Mouse (Mus musculus): Measurements from ENCODE around the gene Tbl3. TPM values are rescaled to one million over a fixed set of nuclear protein-coding genes. Genes with fewer than 3 reads are reported as not detected.

The Tbl3 gene
- total RNA-seq (2015; ENCODE audit: low replicate concordance) (0.58 and 5.9 TPM in 2 replicates), total RNA-seq (2017; ENCODE audit: low replicate concordance) (4.3 and 11.9 TPM in 2 replicates)

DNA sequence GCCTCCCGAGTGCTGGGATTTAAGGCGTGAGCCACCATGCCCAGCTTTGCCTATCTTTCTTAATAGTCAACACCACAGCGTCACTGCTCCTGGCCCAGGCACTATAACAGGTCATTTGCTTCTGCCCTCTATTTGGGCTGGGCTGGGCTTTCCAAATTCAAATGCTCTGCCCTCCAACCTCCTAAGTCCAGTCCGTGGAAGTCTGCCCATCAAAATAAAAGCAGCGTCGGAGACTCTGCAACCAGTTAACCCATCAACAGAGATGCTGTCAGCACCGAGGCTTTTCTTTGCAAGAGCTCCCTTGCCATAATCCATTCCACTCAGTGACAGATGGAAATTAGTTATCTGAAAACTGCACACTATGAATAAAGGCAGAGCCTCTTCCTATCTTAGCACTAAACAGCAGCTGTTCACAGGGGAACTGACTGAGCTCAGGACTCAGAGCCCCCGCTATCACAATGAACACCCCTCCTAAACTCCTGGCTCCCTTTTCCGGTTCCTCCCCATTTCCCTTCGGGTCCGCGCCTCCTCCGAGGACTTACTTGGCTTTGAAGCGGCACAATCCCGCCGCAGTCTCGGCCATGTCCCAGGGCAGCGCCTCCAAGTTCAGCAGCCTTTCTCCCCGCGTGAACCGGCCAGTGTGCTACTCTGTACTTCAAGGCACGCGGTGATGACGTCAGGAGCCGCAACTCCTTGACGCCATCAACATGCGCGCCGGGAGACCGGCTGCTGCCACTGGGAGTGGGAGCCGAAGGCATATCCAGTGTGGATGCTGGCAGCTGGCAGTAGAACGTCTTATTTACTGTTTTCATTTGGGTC lies at the start of gene Tbl3:
TSS of gene Tbl3 (minus strand) at position 679 of the 819 bp plus-strand sequence.
- ATAC-seq (replicated peaks; ENCODE audit: low FRiP score, poor library complexity, severe bottlenecking), result peak; percentile 86

DNA sequence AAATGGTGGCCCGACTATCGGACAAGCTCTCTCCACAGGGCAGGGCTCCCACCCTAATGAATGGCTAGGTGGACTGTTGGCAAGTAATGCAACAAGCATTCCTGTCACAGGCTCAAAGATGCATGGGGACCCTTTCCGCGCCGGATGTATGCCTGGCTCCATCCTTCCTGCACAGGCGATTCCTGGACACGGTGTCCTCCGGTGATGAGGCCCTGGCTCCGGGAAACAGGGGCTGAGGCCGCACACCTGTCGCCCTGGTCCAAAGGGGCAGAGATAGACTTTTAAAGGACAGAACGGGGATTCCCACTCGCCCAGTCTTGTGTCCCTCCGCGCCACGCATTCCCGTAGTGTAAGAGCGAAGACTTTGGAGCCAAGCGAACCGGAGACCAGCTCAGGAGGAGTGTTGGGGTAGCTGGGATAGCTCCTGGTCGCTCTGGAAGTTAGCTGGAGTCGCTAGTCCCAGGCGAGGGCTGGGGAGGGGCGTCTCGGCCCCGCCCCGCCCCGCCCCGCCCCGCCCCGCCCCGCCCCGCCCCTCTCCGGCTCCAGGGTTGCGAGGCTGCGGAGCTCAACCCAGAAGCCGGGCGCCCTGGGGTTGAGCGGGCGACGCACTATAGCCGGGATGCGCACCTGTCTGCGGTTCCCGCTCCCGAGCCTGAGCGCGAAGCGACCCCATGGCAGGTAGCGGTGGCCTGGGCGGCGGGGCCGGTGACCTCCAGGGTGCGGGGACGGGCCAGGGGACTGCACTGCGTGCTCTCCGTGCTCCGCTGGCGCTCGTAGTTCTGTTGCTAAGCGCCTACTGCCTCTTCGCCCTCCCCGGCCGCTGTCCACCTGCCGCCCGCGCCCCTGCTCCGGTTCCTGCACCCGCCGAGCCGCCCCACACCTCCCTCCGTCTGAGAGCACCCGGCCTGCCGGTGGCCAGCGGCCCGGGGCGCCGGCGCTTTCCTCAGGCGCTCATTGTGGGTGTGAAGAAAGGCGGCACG lies 45.2 kb upstream of the Tbl3 start, which contains the start of gene Hs3st6:
TSS of gene Hs3st6 (plus strand) at position 574 of the 980 bp plus-strand sequence.
- ATAC-seq (replicated peaks; ENCODE audit: low FRiP score, poor library complexity, severe bottlenecking), result no peak

DNA sequence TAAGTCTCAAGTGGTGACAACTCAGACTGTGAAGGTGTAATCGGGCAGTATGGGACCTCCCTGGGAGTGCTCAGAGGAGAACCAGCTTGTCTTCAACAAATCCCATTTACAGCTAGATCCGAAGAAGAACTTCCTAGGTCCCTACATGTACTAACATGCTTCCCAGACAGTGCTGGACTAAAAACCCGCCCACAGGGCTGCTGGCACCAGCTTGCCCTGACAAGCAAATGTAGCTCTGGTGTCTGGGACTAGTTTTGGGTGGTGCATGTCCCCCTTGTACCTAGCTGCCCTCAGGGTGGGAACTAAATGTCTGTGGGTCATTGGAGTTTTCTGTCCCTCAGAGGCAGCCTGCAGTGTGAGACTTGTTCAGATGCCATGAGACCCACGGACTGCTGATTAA lies 44.1 kb upstream of the Tbl3 start:
- no peak for ATAC-seq (replicated peaks; ENCODE audit: low FRiP score, poor library complexity, severe bottlenecking)

DNA sequence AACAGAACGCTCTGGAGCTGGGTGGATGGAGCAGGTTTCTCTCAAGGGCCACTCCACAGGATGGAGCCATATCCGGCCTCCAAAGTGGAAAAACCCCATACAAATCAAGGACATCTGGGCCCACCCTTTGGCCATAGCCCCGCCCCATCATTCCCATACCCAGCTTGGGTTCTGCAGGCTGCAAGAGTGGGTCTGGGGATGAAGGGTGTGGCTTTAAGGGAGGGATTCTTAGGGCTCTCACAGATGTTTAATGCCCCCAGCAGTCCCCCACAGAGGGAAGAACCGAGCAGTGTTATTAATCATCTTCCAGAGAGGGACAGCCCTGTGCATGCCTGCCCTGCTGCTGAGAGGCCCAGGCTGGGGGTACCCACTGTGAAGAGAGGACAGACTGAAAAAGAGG lies 39.5 kb upstream of the Tbl3 start:
- ATAC-seq (replicated peaks; ENCODE audit: low FRiP score, poor library complexity, severe bottlenecking), result no peak

DNA sequence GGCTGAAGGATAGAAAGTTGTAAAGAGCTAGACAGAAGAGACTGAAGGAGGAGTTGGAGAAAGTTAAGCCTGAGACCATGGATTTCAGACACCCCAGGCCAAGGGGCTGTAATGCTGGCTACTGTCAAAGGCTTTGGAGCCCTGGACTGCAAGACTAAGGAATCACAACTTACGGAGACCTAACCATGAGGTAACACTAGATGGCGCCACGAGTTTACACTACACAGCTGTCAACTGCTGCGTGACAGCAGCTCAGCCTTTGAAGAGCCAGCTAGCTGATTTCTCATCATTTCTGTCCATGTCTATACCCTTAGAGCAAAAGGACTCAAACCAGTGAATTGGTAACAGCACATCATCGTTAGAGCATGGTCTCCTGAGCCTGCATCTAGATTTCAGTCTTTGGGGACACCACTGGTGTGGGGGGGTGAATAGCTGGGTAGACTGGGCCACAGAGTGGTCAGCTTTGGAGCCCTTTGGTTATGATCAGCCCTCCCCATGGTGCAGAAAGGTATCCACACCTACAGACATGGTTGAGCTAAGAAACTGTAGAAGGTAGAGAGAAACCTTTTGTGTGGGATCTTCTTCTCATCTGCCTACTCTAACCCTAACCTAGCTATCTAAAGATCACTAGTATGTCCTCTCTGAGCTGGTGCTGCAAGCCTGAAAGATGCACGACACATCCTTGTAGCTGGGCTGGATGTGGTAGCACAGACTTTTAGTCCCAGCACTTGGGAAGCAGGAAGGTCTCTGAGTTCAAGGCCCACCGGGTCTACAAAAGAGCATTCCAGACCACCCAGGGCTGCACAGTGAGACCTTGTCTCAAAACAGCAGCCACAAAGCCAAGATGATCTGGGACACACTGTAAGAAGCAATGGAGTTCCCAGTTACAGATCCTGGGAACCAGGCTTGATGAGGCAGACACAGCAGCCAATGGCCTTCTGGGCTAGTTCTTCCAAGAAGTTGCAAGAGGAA lies 38.4 kb upstream of the Tbl3 start:
- peak; percentile 87 for ATAC-seq (replicated peaks; ENCODE audit: low FRiP score, poor library complexity, severe bottlenecking)

DNA sequence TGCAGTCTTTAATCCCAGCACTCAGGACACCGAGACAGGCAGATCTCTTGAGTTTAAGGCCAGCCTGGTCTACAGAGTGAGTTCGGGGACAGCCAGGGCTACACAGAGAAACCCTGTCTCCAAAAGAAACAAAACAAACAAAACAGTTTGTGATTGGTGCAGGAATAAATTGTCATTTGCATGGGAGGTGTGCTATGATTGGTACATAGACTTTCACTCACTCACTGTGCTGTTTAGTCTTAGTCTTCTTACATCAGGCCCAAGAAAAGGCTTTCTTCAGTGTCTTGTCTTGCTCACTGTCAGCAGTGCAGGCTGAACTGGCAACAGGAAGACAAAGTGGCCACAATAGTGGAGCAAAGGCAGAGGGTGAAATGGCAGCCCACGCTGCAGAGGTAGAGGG lies 36.9 kb upstream of the Tbl3 start:
- no peak for ATAC-seq (replicated peaks; ENCODE audit: low FRiP score, poor library complexity, severe bottlenecking)

DNA sequence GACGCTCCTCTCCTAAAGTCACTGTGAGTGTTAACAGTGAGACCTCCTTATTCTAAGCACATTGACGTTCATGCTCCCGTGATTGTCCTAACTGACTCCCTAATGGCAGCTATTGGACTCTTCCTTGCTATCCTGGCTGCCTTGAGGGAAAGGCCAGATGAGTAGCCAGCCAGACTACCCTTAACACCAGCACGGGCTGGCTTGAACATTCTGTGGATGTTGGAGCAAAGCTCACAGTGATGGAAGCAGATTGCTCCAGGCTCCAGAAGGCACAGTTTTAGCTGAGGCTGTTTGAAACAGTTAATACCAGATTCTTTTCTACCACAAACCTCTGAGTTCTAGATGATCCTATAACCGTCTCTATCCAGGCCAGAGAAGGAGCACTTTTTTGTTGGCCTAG lies 36.4 kb upstream of the Tbl3 start:
- ATAC-seq (replicated peaks; ENCODE audit: low FRiP score, poor library complexity, severe bottlenecking), result no peak

DNA sequence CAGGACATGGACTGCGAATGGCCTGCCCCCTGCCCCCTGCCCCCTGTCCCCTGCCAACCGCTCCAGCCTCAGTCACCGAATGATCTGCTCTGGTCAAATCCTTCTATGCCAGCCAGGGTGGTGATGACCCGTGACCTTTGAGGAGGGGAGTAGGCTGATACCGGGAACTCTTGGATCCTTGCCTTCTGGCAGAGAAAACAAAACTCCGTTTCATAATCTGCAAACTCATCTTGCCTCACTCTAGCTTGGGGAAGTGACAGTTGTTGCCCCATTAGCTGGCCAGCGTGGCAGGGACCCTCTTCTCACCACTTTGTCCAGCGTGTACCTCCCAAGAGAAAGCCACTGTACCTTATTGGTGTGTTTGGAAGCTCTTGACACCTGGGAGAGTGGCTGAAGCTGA lies 34.8 kb upstream of the Tbl3 start:
- no peak for ATAC-seq (replicated peaks; ENCODE audit: low FRiP score, poor library complexity, severe bottlenecking)

DNA sequence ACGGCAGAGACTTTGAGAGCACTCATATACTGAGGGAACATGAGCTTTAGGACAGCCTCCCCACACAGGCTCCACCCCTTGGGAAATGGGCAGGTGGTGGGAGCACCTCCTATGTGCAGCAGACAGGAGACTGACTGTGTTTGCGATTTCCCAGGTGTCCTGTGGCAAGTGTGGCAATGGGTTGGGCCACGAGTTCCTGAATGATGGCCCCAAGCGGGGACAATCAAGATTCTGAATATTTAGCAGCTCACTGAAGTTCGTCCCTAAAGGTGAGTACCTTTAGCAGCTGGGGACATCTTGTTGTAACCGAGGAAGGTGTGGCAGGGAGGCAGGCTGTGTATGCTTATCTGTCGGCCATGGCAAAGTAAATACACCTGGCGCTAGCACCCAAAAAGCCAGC lies 32.5 kb upstream of the Tbl3 start:
- no peak for ATAC-seq (replicated peaks; ENCODE audit: low FRiP score, poor library complexity, severe bottlenecking)

DNA sequence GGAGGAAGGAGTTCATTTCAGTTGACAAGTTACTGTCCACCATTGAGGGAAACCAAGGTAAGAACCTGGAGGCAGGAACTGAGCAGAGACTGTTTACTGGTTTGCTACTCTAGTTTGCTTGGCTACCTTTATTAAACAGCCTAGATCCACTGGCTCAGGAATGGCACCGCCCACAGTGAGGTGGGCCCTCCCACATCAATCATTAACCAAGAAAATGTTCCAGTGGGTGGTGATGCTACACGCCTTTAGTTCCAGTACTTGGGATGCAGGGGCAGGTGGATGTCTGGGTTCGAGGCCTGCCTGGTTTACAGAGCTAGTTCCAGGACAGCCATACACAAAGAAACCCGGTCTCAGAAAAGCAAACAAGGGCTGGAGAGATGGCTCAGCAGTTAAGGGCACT lies 30.8 kb upstream of the Tbl3 start:
- ATAC-seq (replicated peaks; ENCODE audit: low FRiP score, poor library complexity, severe bottlenecking), result no peak

DNA sequence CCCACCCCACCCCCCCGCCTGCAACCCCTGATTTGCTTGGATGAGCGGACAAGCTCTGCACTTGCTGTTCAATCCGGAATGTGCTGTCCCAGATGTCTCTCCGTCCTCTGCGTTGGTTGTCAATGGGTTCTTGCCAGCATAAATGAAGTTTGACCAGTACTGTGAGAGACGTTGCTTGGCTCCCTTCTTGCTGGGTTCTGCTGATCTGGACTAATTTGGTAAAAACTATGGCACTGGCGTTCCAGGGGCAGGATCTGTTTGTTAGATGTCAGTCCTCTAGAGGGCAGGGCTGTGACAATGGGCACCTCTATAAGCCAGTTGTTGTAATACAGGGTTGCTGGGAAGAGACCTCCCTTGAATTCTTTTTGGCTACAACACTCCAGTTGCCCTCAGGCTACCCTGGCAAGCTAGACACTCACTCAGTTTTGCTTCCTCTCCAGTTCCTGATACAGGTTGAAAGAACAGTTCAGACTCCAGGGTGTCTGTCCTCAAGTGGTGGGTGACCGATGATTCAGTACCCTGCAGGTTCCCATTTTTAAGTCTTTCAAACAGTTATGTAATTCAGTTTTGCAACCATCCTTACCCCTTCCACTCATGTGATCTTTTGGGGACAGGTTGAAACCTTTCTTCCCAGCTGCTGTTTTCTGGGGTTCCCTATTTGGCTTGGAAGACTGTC lies 29.8 kb upstream of the Tbl3 start:
- ATAC-seq (replicated peaks; ENCODE audit: low FRiP score, poor library complexity, severe bottlenecking), result no peak

DNA sequence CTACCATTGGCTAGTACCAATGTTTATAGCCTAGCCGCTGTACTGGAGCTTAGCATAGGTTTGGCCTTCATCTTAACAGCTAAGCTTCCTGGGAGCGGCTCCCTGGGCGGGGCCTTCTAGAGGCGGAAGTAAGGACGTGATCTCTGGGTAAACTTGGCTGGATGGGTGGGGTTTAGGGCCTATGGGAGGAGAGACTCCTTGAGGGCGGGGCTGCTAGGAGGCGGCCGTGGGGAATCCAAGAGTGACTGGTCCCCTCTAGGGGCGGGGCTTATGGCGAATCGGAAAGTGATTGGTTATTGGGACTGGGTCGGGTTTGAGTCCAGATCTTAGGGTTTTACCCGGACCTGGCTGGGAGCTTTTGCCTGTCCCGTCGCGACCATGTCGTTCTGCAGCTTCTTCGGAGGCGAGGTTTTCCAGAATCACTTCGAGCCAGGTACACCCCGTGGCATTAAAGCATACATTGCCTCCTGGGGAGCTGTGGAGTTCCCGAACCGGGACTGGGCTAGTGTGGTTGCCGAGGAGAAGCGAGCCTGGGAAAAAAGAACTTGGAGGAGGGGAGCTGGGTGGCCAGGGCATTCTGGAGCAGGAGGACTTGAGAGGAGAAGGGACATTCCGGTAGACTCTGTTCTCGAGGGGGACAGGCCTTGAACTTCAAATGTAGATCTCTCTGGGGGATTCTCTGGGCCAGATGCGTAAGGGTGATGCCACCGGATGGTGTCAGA lies 29.0 kb upstream of the Tbl3 start, which contains the start of gene Msrb1:
TSS of gene Msrb1 (plus strand) at position 313 of the 722 bp plus-strand sequence.
- peak; percentile 95 for ATAC-seq (replicated peaks; ENCODE audit: low FRiP score, poor library complexity, severe bottlenecking)

DNA sequence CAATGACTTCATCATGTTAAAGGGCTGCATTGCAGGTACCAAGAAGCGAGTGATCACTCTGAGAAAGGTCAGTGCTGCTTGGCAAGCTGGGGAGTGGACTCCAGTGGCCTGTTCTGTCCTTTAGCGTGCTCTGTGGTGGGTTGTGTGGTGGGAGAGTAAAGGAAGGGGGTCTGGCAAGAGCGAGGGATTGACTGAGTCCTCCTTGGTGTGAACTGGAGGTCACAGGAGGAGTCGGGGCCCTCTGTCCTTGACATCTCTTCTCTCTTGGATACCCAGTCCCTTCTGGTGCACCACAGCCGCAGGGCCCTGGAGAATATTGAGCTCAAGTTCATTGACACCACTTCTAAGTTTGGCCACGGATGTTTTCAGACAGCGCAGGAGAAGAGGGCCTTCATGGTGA lies 28.0 kb upstream of the Tbl3 start:
- ATAC-seq (replicated peaks; ENCODE audit: low FRiP score, poor library complexity, severe bottlenecking), result no peak

DNA sequence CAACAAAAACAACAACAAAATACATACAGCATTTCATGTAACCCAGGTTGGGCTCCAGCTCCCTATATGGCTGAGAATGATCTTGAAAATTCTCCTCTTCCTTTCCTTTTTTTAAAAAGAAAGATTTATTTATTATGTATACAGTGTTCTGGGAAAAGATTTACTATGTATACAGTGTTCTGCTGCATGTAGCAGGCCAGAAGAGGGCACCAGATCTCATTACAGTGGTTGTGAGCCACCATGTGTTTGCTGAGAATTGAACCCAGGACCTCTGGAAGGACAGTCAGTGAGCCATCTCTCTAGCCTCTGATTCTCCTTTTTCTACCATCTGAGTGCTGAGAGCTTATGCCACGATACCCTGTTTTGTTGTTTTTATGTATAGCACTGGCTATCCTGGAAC lies 27.1 kb upstream of the Tbl3 start:
- ATAC-seq (replicated peaks; ENCODE audit: low FRiP score, poor library complexity, severe bottlenecking), result no peak

DNA sequence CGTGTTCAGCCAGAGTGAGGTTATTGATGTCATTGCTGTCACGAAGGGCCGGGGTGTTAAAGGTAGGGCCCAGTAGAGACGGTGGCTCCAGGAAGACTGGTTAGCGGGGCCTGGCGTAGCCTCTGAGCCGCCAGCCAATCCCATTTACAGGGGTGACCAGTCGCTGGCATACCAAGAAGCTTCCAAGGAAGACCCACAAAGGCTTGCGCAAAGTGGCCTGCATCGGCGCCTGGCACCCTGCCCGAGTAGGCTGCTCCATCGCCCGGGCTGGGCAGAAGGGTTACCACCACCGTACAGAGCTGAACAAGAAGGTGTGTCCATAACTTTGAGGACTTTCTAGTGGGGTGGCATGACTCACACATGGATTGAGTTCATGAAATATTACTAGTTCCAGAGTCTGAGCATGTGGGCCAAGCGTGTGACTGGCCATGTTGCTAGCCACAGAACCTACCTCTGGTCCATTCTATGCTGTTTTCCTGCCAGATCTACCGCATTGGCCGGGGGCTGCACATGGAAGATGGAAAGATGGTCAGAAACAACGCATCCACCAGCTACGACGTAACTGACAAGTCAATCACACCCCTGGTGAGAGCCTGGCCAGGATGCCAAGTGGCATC lies 26.1 kb upstream of the Tbl3 start:
- no peak for ATAC-seq (replicated peaks; ENCODE audit: low FRiP score, poor library complexity, severe bottlenecking)

DNA sequence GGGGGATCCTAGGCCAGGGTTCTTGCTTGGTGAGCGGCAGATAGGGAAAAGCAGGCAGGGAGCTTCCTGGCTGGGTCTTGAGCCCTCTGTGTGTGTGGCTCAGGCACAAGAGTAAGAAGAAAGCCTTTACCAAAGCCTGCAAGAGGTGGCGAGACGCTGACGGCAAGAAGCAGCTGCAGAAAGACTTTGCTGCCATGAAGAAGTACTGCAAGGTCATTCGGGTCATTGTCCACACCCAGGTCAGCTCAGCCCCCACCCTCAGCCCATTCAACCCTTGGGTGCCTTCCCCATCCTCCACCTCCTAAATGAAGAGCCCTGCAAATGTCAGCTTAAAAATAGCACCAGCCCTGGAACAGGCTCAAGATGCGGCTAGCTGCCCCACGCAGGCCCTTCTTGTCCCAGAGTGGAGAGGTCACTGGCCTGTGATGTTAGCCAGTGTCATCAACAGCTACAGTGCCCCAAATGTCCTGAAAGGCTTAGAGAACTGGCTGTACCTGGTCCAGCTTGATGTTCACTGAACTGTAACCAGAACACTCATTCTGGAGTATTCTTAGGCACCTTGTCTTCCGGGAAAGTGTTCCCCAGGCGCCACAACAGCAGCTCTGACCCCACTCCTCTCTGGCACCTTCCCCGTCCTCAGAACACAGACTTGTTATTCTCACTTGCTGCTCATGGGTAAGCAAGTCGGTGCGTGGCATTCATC lies 24.9 kb upstream of the Tbl3 start:
- ATAC-seq (replicated peaks; ENCODE audit: low FRiP score, poor library complexity, severe bottlenecking), result no peak

DNA sequence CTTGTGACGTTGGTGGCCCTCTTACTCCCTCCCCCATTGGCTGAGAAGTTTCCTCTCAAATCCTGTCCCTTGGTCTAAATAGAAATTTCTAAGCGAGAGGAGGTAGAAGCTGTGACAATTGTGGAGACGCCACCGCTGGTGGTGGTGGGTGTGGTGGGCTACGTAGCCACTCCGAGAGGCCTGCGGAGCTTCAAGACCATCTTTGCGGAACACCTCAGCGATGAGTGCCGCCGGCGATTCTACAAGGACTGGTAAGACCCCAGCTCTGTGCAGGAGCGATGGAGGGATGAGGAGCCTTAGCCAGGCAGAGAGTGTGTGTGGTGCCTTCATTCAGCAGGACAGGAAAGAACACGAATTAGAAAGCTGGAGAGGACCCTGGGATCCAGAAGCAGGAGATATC lies 23.3 kb upstream of the Tbl3 start:
- ATAC-seq (replicated peaks; ENCODE audit: low FRiP score, poor library complexity, severe bottlenecking), result no peak
